Mouse (Mus musculus) C2C12 (cell line): ENCODE data around the gene Defb20.

Experiments
- CTCF ChIP-seq: IDR thresholded peaks from one replicate; pipeline ENCODE4 v1.5.1; 2011; ENCODE audit not compliant: control insufficient read depth, insufficient read depth, insufficient read length
- MAX ChIP-seq: IDR thresholded peaks from one replicate; pipeline ENCODE4 v1.6.1; 2011; ENCODE audit warnings: mild to moderate bottlenecking, control low read depth
- MYOD1 ChIP-seq: IDR thresholded peaks from one replicate; pipeline ENCODE4 v1.6.1; 2011; ENCODE audit warnings: low read depth; ENCODE audit not compliant: control insufficient read depth, insufficient read length

- TF ChIP-seq CTCF (no peak), MAX (no peak), MYOD1 (no peak)
Measured at GRCm38 (mm10) chr2:152452101-152452781, 24.6 kb upstream of the Defb20 start.
